Mouse (Mus musculus) central nervous system, embryonic 11.5 days (tissue): ENCODE data around the gene Commd1. TPM values are rescaled to one million over a fixed set of nuclear protein-coding genes. Genes with fewer than 3 reads are reported as not detected.

Experiments
- polyA plus RNA-seq: library from polyadenylated mRNA; depleted of rRNA; stranded (reverse); fragments of >200 nt; gene quantifications from 2 replicates; pipeline ENCODE4 v1.2.3, GENCODE M21; 2012; rRNA removed

The Commd1 gene
- 98.4 and 158 TPM in 2 replicates for polyA plus RNA-seq

GRCm38 (mm10) chr11:22981984-22982757 is at the start of gene Commd1, which contains the start of gene Gm28048:
TSS of gene Commd1 (minus strand) at chr11:22982382.
TSS of gene Gm28048 (minus strand) at chr11:22982090.

GRCm38 (mm10) chr11:23007481-23008180 is 25.4 kb upstream of the Commd1 start, which contains the start of gene Fam161a:
TSS of gene Fam161a (plus strand) at chr11:23007531.

GRCm38 (mm10) chr11:22990393-22991126 is 8.4 kb upstream of the Commd1 start, which contains the start of gene Cct4:
TSS of gene Cct4 (plus strand) at chr11:22990519.

GRCm38 (mm10) chr11:22971835-22972709 is 10.1 kb downstream of the Commd1 start, which contains the start of gene Zrsr1:
TSS of gene Zrsr1 (plus strand) at chr11:22972005.

GRCm38 (mm10) chr11:22860335-22861227 is 121.6 kb downstream of the Commd1 start, which contains the start of gene B3gnt2:
TSS of gene B3gnt2 (minus strand) at chr11:22860961.

Other genes starting within 250 kb of the Commd1 start
- 2.6 and 4.8 TPM in 2 replicates for gene B3gnt2, start 121.4 kb downstream of the Commd1 start, polyA plus RNA-seq
- gene Zrsr1, start 10.4 kb downstream of the Commd1 start, polyA plus RNA-seq, result 11.3 and 17.6 TPM in 2 replicates
- gene Gm28048, start 292 bp downstream of the Commd1 start, polyA plus RNA-seq, result 0.24 and 1.9 TPM in 2 replicates
- gene Cct4, start 8.1 kb upstream of the Commd1 start, polyA plus RNA-seq, result 240 and 274 TPM in 2 replicates
- gene Fam161a, start 25.1 kb upstream of the Commd1 start, polyA plus RNA-seq, result 4.0 and 6.7 TPM in 2 replicates